Mouse (Mus musculus) naive thymus-derived CD4-positive, alpha-beta T cell, adult 2 months (primary cell): ENCODE measurements around the gene Rnf34.

Experiments used
- DNase-seq: peaks from one replicate; pipeline ENCODE4 v3.0.0-alpha.2; 2011; ENCODE audit warnings: low read depth

Rnf34 gene

DNA sequence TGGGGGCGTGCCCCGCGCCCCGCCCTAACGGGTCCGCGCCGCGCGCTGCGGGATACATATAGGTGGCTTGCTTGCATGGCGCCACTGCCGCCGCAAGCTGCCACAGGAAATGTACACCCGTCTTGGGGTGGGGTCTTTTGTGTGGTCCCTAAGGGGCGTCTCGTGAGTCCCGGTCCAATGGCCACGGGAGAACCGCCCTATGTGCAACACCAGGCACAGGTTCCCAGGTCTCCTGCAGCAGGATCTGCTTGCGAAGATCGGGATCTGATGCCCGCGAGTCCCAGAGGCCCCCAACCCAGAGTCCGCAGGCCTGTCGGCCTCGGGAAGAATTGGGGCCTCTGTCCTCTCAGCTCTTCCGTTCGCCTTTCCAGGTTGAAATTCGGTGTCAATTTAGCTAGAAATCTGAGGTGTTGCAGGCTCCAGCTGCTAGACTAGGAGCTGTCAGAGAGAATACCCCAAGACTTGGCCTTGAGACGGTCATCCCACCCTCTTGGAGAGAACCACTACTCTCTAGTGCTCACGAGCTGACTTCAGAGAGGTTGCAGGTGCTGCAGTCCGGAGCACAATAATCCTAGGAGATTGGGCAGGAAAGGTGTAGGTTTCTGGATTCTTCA, 50.8 kb downstream of the Rnf34 start:
- no peak for DNase-seq

DNA sequence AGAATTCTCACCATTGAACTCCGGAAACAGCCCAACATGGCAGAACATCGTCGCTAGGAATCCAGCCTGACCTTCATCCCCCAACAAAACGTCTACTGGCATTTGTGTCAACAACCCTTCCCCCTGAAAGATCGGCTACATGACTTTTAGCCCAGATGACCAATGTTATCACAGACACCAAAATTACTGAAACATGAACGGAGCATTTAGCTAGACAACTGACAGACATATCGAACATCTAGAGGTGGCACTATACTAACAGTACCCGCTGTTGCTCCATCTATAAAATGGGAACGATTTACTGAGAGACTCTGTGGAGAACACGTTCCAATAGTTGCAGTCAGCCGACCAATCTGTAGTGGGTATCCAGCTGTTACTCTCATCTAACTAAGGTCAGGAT, 51.3 kb downstream of the Rnf34 start:
- no peak for DNase-seq

DNA sequence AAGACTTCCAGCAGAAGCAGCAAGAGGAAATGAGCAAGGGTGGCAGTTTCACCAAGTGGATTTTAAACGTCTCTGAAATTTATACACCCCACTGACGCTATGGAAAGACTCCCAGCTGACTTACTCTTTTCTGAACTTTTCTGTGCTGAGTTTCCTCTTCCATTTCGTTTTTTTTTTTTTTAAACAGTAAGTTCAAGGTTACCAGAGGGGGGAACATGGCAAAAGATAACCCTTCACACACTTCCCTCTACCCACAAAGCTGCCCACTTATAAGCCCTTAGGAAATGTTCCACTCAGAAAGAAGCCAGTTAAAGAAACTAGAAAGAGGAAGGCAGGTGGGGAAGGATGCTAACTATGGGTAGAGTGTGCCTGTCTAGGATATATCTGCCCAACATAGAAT, 51.8 kb downstream of the Rnf34 start:
- peak; percentile 37 for DNase-seq

DNA sequence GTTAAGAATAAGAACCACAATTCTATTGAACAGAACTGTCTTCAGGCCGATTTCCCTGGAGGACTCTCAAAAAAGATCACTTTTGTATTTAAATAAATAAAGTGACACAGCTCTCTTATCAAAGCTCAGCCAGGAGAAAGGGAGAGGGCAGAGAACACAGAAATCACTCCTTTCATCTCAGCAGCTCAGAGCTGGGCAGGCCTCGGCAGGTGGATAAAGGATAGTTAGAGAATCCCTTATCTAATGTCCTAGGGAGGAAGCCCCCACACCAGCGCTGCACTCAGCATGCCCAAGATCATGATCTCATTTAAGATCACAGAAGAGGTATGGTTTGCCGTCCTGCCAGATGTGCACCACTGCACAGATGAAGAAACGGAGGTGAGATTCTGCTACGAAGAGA, 52.4 kb downstream of the Rnf34 start:
- no peak for DNase-seq

DNA sequence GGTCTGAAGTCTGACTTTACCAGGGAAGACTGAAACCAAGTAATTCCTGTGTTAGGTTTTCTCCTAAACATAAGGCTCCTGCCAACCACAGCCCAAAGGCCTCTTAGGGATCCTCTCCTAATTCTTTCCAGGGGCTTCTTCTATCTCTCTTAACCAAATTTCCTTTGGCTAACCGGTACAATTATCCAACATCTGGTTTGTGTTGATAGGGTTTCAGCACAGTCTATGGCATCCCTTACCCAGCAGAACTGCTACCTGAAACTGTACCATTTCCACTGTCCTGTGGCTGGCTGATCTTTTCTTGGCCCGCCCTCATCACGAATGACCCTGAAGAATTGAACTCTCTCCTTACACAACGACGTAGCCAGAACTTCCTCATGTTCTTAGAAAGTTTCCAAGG, 53.3 kb downstream of the Rnf34 start:
- no peak for DNase-seq

DNA sequence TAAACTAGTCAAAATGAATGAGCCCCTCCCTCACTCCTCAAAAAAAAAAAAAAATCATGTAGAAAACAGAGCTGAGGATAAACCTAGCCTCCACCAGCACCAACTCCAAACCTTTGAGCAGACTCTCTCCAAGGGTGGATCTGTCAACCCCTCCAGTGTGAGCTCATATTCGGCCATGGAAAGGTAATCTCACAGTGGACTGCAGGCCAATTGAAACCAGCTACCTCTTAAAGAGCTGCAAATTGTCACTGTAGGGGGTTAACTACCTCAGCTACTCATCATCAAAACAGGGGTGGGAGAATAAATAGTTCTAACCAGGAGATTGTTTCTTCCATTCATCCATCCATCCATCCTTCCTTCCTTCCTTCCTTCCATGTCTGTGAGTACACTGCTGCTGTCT, 57.3 kb downstream of the Rnf34 start:
- DNase-seq: no peak

DNA sequence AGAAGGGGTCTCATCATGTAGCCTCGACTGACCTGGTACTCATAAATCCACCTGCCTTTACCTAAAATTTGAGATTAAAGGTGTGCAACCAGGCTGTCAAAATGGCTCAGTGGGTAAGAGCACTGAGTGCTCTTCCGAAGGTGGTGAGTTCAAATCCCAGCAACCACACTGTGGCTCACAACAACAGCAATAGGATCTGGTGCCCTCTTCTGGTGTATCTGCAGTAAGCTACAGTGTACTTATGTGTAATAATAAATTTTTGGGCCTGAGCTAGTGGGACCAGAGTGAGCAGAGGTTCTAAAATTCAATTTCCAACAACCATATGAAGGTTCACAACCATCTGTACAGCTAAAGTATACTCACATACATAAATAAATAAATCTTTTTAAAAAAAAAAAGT, 58.2 kb downstream of the Rnf34 start:
- no peak for DNase-seq

DNA sequence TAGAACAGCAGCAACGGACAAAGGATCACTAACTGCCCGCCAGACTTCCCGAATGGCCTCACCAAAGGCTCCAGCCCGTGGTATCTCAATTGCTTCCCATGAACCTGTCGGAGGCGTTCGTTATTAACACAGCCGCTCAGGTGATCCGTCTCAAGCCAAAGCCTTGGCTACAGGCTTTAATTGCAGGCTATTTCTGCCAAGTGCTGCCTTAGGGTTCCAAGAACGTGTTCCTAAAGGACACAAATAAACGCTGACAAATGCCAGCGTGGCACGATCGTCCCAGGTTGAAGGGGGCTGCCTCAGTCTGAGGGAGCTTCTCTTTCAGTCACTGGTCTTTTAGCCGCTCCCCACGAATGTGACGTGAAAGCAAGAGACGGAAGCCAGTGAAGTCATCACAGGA, 59.6 kb downstream of the Rnf34 start:
- no peak for DNase-seq

DNA sequence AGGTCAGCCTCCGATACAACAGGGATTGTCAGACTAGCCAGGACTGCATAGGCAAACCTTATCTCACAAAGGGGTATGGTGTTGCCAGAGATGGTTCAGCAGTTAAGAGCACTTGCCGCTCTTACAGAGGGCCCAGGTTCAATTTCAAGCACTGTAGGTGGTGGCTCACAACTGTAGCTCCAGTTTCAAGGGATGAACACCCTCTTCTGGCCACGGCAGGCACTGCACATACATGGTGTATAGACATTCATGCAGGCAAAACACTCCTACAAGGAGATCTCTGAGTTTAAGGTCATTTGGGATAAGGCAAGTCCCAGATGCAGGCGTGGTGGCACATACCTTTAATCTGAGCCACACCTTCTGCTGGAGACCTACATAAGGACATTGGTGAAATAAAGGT, 63.0 kb downstream of the Rnf34 start:
- DNase-seq: no peak

DNA sequence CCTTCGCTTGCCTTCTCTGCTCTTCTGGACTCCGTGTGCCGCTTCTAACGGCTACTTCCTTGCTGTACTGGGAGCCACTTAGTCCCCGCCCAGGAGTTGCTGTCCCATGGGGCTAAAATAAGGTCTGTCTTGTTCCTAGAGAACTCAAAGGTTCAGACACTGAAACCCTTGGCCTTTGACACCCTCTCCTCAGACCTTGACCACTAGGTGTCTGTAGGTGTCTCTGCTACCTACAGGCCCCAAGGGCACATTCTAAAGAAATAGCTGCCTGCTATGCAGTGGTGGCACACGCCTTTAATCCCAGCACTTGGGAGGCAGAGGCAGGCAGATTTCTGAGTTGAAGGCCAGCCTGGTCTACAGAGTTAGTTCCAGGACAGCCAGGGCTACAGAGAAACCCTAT, 66.3 kb downstream of the Rnf34 start:
- DNase-seq: no peak

DNA sequence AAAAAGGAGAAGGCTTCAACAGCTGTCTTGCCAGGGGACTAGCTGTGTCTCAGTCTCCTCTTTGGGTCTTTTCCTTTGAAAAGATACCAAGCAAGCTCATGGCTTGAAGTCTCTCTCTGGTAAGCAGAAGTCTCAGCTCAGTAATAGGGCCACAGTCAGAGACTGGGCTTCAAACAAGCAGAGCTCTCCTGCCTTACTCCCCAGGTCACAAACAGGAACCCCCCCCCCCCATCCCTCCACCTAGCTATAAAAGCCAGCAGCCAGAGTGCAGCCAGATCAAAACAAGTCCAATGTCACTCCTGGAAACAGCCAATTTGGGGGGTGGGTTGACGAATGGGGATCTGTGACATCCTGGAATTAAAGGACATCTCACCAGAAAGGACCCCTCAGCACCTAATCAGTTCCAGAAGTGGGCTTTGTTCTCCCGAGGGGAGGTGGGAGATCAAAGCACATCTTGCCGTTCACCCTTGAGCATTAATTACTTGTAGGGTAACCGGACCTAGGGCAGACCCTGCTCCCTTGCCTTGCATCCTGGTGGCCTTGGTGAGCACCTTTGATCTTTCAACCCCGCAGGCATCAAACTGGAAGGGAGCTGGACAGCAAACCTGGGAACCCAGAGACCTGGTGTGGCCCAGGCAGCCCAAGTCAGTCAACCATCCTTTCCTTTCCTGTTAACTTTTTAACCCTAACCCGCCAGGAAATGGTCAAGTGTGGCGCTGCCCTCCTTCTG, 68.3 kb downstream of the Rnf34 start:
- no peak for DNase-seq

DNA sequence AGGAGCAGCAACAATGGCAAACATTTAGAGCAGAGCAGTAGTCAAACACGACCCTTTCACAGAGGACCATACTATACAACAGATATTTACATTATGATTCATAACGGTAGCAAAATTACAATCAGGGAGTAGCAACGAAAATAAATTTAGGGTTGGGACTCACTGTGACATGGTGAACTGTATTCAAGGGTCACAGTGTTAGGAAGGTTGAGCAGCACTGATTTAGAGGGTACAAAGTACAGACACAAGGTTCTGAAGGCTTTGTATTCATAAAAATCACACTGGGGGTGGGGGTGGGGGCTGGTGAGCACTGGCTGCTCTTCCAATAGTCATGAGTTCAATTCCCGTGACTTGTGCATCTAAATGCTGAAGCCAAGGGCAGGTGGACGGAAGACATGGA, 70.7 kb downstream of the Rnf34 start:
- DNase-seq: no peak
